28 mouse cellular contexts compared by ENCODE assay signal in the genomic region with DNA sequence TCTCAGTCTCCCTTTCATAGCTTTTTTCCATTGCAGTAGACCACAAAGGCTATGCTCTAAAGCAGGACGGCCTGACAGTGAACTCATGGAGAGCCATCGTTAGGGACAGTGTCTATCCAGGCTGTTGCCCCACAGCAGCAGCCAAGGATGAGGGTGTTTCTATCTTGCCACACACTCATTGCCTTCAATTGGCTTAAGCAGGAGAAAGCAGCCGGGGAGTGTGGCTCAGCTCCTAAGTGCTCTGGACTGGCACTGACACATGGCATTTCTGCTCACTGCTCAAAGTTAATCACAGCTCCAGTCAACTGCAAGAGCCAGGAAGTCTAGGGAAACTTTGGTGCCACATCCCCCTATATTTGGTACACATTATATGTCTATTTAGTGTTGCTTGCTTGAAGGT.
DNase-seq lines count a peak whose midpoint lies in the region; ATAC-seq and TF ChIP-seq lines count a peak whose summit lies in the region.
"Had no signal": no experiment of that assay in that cellular context is flagged by ENCODE, and none has a peak within 500 bp of the region (broad histone marks: within the 10 kb centered on the region; RNA-seq: fewer than 3 reads in every experiment).

No protein-coding gene starts in this region.

- no peak overlapping the region for H3K4me3 ChIP-seq in heart, embryonic 13.5 days
- no peak overlapping the region for H3K4me3 ChIP-seq in lung, embryonic 14.5 days (ENCODE audit: low read depth, low read length)
- H3K4me3 ChIP-seq: embryonic facial prominence, embryonic 13.5 days; forebrain, embryonic 10.5 days; forebrain, embryonic 15.5 days; heart, embryonic 15.5 days; hindbrain, embryonic 15.5 days; limb, embryonic 12.5 days; liver, embryonic 15.5 days; megakaryocyte, embryonic 14.5 days; midbrain, embryonic 12.5 days had no signal

- WGBS in heart, embryonic 13.5 days = 81% methylated on average over 3 of the region's 3 CpGs
- WGBS in lung, embryonic 14.5 days = 75% methylated on average over 3 of the region's 3 CpGs

- intact Hi-C loops in heart, postnatal 14 days (cut with DNase I) = no loop called here

- H3K4me1 ChIP-seq in heart, embryonic 13.5 days = peaks cover 28% of the 10 kb centered on the region
- H3K4me1 ChIP-seq in lung, embryonic 14.5 days (ENCODE audit: insufficient read depth) = peaks cover 10% of the 10 kb centered on the region
- H3K4me1 ChIP-seq: hindbrain, embryonic 15.5 days; liver, embryonic 15.5 days; megakaryocyte, embryonic 14.5 days had no signal

- H3K9me3 ChIP-seq in heart, embryonic 13.5 days = no peaks in the 10 kb centered on the region
- no peaks in the 10 kb centered on the region for H3K9me3 ChIP-seq in lung, embryonic 14.5 days (ENCODE audit: low read depth, low read length)
- H3K9me3 ChIP-seq: embryonic facial prominence, embryonic 13.5 days; forebrain, embryonic 10.5 days; forebrain, embryonic 15.5 days; heart, embryonic 15.5 days; hindbrain, embryonic 15.5 days; limb, embryonic 12.5 days; liver, embryonic 15.5 days; megakaryocyte, embryonic 14.5 days; midbrain, embryonic 12.5 days had no signal

- CTCF ChIA-PET in Patski (lab: Charles Lee) = interaction anchor here (2.1 kb wide), 1 partner anchor 31 kb away, joined by 6 read pairs; no protein-coding TSS in a partner anchor

- TF ChIP-seq CTCF in lung, embryonic 14.5 days (IDR thresholded peaks at IDR 0.05; ENCODE audit: low read depth) = no peak
- no peak for TF ChIP-seq CTCF in Patski (IDR thresholded peaks at IDR 0.05)

- POLR2A ChIA-PET in Patski (lab: Charles Lee) = interaction anchor here (0.5 kb wide), 1 partner anchor 56 kb away, joined by 3 read pairs; no protein-coding TSS in a partner anchor

- no peak overlapping the region for H3K4me2 ChIP-seq in heart, embryonic 13.5 days
- no peak overlapping the region for H3K4me2 ChIP-seq in lung, embryonic 14.5 days
- H3K4me2 ChIP-seq: embryonic facial prominence, embryonic 13.5 days; forebrain, embryonic 15.5 days; heart, embryonic 15.5 days; hindbrain, embryonic 15.5 days; limb, embryonic 12.5 days; liver, embryonic 15.5 days; midbrain, embryonic 12.5 days had no signal

- ATAC-seq in heart, embryonic 13.5 days (ENCODE audit: extremely low read depth, insufficient number of reproducible peaks, low FRiP score, low TSS enrichment) = no peak
- no peak for ATAC-seq in lung, embryonic 14.5 days (ENCODE audit: insufficient read depth)
- no peak for ATAC-seq in Patski
- ATAC-seq: CD4-positive, CD25-positive, alpha-beta regulatory T cell, adult 4 months; forebrain, embryonic 15.5 days had no signal

- H3K27ac ChIP-seq in heart, embryonic 13.5 days (replicated peaks) = peak overlapping the region; percentile 48; the same call in 1 of the 2 replicates
- H3K27ac ChIP-seq in lung, embryonic 14.5 days (ENCODE audit: low read depth) = peak overlapping the region; percentile 69
- H3K27ac ChIP-seq: embryonic facial prominence, embryonic 13.5 days; forebrain, embryonic 10.5 days; forebrain, embryonic 15.5 days; hindbrain, embryonic 15.5 days; limb, embryonic 12.5 days; liver, embryonic 15.5 days; midbrain, embryonic 12.5 days had no signal

- H3K27me3 ChIP-seq in heart, embryonic 13.5 days (replicated peaks) = no peaks in the 10 kb centered on the region
- no peaks in the 10 kb centered on the region for H3K27me3 ChIP-seq in lung, embryonic 14.5 days (ENCODE audit: insufficient read depth, low read length)
- H3K27me3 ChIP-seq in Patski = no peaks in the 10 kb centered on the region
- H3K27me3 ChIP-seq: embryonic facial prominence, embryonic 13.5 days; forebrain, embryonic 15.5 days; heart, embryonic 15.5 days; hindbrain, embryonic 15.5 days; limb, embryonic 12.5 days; liver, embryonic 15.5 days; midbrain, embryonic 12.5 days had no signal

- DNase-seq in heart, postnatal 14 days = no peak
- no peak for DNase-seq in lung, embryonic 14.5 days
- DNase-seq in lung, postnatal 4 days = no peak
- peak; percentile 29 for DNase-seq in MN1 (ENCODE audit: low spot score)
- DNase-seq in Patski (ENCODE audit: low read depth, low spot score) = peak; percentile 7
- no peak for DNase-seq in right cerebral cortex, postnatal 36 days (ENCODE audit: low spot score in 2 of 2)
- DNase-seq: adrenal gland, postnatal 10 days; cerebellum, adult 8-10 months; gastrocnemius, postnatal 36 days; heart, adult 18-20 months; heart, postnatal 4 days; kidney, adult 9 months; kidney, postnatal 10 days; layer of hippocampus, adult 9-11 months; right cerebral cortex, postnatal 25 days; spleen, adult 18-20 months; thymus, postnatal 14 days had no signal

- H3K9ac ChIP-seq in heart, embryonic 13.5 days = no peak overlapping the region
- H3K9ac ChIP-seq in lung, embryonic 14.5 days = no peak overlapping the region
- H3K9ac ChIP-seq: embryonic facial prominence, embryonic 13.5 days; forebrain, embryonic 15.5 days; heart, embryonic 15.5 days; hindbrain, embryonic 15.5 days; limb, embryonic 12.5 days; liver, embryonic 15.5 days; midbrain, embryonic 12.5 days had no signal

- H3K36me3 ChIP-seq in heart, embryonic 13.5 days = no peaks in the 10 kb centered on the region
- no peaks in the 10 kb centered on the region for H3K36me3 ChIP-seq in lung, embryonic 14.5 days (ENCODE audit: insufficient read depth)
- H3K36me3 ChIP-seq: embryonic facial prominence, embryonic 13.5 days; forebrain, embryonic 10.5 days; forebrain, embryonic 15.5 days; heart, embryonic 15.5 days; hindbrain, embryonic 15.5 days; limb, embryonic 12.5 days; liver, embryonic 15.5 days; midbrain, embryonic 12.5 days had no signal

- in situ Hi-C loops in Patski (cut with MboI; ENCODE audit: low pct_unique_long_range_greater_than_20kb) = no loop called here

Comparison
In these comparisons a context has a peak if more than half of its experiments do, and no peak if none do; other contexts are left out.
1. DNase-seq: peak in MN1 (single experiment) and Patski (single experiment); none in heart, postnatal 14 days (0 of 2), lung, embryonic 14.5 days (single experiment), lung, postnatal 4 days (0 of 2) and right cerebral cortex, postnatal 36 days (0 of 2).